Mouse (Mus musculus): ENCODE results near the gene Jazf1. TPM values are rescaled to one million over a fixed set of nuclear protein-coding genes. Genes with fewer than 3 reads are reported as not detected.
A peak's percentile ranks its signal among the peaks of the same experiment; 100 is the strongest.

Gene Jazf1
- polyA plus RNA-seq, 1 experiment from 2014 or later, result 3.4 TPM

DNA sequence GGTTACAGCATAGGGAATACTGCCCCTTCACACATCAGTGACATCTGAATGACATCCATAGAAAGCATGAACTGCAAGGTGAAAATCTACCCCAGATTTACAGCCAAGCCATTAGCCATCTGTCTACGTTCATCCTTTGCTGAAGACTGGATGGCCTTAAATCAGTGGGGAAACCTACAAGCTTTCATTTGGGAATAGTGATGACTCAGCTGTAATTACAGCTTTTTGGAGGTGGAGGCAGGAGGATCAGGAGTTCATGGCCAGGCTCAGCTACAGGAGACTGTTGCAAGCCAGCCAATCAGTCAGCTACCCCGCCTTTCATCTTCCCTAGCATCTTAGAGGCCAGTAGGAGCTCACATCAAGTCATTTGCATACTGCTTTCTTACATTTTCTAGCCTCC lies 153.5 kb downstream of the Jazf1 start:
- no peak overlapping the region for H3K4me3 ChIP-seq
- WGBS, result 81% methylated on average over 2 of the region's 2 CpGs
- no peak for DNase-seq (ENCODE audit: low spot score)

DNA sequence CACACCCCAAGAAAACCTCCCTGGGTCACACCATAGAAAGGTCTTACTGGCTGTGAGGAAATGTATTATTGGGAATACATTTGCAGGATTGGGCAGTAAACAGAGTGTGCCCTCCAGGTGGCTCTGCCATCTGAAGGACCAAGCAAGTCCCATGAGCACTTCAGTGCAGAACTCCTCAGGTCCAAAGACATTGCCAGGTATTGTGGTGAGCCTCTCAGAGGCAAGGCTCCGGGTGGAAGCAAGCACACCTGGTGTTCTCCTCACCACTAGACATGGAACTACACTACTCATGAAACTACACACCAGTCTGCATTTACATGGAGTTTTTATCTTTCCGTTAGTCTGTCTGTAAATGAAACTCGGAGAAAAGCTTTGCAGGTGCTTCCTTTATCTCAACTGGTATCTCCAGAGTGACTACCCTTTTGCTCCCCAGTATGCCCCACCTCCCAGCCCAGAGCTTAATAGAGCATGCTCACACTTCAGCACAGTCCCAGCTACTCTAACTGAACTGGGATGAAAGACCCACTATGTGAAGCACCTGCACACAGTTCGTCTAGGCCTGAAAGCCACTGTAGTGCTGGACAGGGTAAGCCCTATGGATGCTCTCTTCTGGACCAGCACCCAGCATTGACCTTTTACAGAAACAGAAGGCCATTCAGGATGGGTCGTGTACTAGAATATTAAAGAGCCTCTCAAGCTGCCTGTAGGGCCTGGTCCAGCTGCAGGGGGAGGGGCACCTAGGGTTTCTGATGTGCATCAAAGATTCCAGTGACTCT lies 156.1 kb downstream of the Jazf1 start:
- H3K9me3 ChIP-seq (replicated peaks), result no peaks in the 10 kb centered on the region
- H3K4me1 ChIP-seq, result peaks cover 7% of the 10 kb centered on the region; the same call in 1 of the 2 replicates
- H3K36me3 ChIP-seq, result no peaks in the 10 kb centered on the region
- whole genome bisulfite sequencing, result 80% methylated on average over 5 of the region's 5 CpGs
- no peak overlapping the region for H3K27ac ChIP-seq (replicated peaks)
- no peaks in the 10 kb centered on the region for H3K27me3 ChIP-seq (ENCODE audit: low read depth, poor library complexity, severe bottlenecking)
- DNase-seq (ENCODE audit: low spot score), result no peak
- no peak overlapping the region for H3K4me3 ChIP-seq

More for the DNA sequence above, 153.5 kb downstream of the Jazf1 start:
- no peaks in the 10 kb centered on the region for H3K27me3 ChIP-seq (ENCODE audit: low read depth, poor library complexity, severe bottlenecking)
- H3K27ac ChIP-seq (replicated peaks), result no peak overlapping the region
- H3K9me3 ChIP-seq (replicated peaks), result no peaks in the 10 kb centered on the region
- peaks cover 7% of the 10 kb centered on the region; the same call in 1 of the 2 replicates for H3K4me1 ChIP-seq
- H3K36me3 ChIP-seq, result no peaks in the 10 kb centered on the region

DNA sequence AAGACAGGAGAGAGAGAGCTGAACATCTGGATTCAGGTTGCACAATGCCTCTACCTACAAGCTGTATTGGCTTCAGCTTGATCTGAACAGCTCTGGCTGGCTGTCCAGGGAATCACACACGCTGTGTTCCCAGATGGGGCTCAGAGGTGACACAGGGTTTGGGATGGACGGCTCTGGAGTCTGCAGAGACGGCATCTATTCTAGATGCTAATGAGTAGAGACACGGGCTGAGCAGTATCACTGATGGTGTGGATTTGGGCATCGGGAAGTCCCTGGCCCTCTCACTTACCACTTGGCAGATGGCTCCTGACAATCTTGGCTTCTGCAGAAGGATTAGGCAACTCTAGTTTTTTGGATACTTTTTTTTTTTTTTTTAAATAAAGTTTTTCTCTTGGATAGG lies 161.6 kb downstream of the Jazf1 start:
- Histone ChIP-seq H3K4me3 (no peak overlapping the region), H3K9me3 (replicated peaks) (no peaks in the 10 kb centered on the region), H3K4me1 (no peaks in the 10 kb centered on the region), H3K27me3 (ENCODE audit: low read depth, poor library complexity, severe bottlenecking) (no peaks in the 10 kb centered on the region), H3K27ac (replicated peaks) (no peak overlapping the region), H3K36me3 (no peaks in the 10 kb centered on the region)
- no peak for DNase-seq (ENCODE audit: low spot score)
- 83% methylated on average over 5 of the region's 5 CpGs for WGBS

DNA sequence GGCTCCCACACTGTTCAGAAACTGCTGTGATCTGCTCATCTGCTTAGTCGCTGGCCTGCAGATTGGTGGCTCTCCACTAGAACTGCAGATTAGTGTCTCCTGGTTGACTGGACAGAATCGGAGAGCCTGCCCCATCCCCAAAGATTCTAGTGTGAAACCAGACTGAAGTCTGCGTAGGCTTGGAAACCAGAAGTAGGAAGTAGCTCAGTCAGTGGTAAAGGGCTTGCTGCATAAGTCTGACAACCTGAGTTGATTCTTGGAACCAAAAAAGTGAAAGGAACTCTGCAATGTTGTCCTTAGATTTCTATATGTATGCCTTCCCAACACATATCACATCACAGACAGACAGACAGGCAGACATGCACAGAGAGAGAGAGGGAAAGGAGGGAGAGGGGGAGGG lies 163.3 kb downstream of the Jazf1 start:
- Histone ChIP-seq H3K27me3 (ENCODE audit: low read depth, poor library complexity, severe bottlenecking) (no peaks in the 10 kb centered on the region), H3K36me3 (no peaks in the 10 kb centered on the region), H3K27ac (replicated peaks) (no peak overlapping the region), H3K4me1 (no peaks in the 10 kb centered on the region), H3K4me3 (no peak overlapping the region), H3K9me3 (replicated peaks) (no peaks in the 10 kb centered on the region)
- WGBS, result 82% methylated on average over 3 of the region's 3 CpGs
- no peak for DNase-seq (ENCODE audit: low spot score)

DNA sequence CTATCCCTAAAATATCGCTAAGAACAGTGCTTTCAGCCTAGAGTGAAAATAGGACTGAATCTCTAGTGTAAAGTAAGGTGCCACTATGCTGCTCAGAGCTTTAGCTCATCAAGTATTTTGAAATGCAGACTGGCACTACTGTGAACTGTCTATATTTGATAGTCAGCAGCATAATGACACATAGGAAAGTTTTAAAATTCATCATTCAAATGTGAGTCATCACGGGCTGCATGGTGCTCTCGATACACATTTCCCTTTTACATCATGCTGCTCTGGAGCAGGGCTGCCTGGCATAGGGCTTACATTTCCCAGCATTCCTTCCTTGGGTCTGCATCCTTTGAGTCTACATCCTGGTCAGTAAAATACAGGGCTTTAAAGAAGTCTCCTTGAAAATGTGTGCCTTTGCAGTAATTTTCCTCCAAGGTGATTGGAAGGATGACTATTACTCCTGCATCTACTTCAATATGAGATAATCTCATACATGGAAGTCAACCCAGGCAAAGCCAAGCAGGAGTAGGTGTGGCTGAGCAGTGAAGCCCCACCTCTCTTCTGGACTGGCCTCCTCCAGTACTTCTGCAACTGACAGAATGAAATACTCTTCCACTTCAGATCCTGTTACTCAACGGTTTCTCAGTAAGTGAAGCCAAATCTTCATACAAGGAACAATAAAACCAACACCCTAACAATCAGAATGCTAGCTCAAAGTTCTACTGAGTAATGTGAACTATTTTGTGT lies 165.0 kb downstream of the Jazf1 start:
- DNase-seq (ENCODE audit: low spot score), result no peak
- H3K4me1 ChIP-seq, result no peaks in the 10 kb centered on the region
- 87% methylated on average over 4 of the region's 4 CpGs for WGBS
- H3K27me3 ChIP-seq (ENCODE audit: low read depth, poor library complexity, severe bottlenecking), result no peaks in the 10 kb centered on the region
- H3K4me3 ChIP-seq, result no peak overlapping the region
- H3K36me3 ChIP-seq, result no peaks in the 10 kb centered on the region
- H3K27ac ChIP-seq (replicated peaks), result no peak overlapping the region
- H3K9me3 ChIP-seq (replicated peaks), result no peaks in the 10 kb centered on the region

- DNase-seq (ENCODE audit: low spot score), result no peak
- Histone ChIP-seq H3K9me3 (replicated peaks) (no peaks in the 10 kb centered on the region), H3K27me3 (ENCODE audit: low read depth, poor library complexity, severe bottlenecking) (no peaks in the 10 kb centered on the region), H3K4me1 (no peaks in the 10 kb centered on the region), H3K36me3 (no peaks in the 10 kb centered on the region), H3K4me3 (no peak overlapping the region), H3K27ac (replicated peaks) (no peak overlapping the region)
- 87% methylated on average over 3 of the region's 3 CpGs for WGBS
Observed at GRCm38 (mm10) chr6:52899574-52900245, 168.7 kb downstream of the Jazf1 start.

GRCm38 (mm10) chr6:52895075-52895474 lies 173.4 kb downstream of the Jazf1 start:
- H3K4me1 ChIP-seq, result peaks cover 15% of the 10 kb centered on the region
- H3K27me3 ChIP-seq (ENCODE audit: low read depth, poor library complexity, severe bottlenecking), result no peaks in the 10 kb centered on the region
- no peaks in the 10 kb centered on the region for H3K36me3 ChIP-seq
- H3K4me3 ChIP-seq, result no peak overlapping the region
- H3K27ac ChIP-seq (replicated peaks), result no peak overlapping the region
- no peak for DNase-seq (ENCODE audit: low spot score)
- H3K9me3 ChIP-seq (replicated peaks), result no peaks in the 10 kb centered on the region
- WGBS, result 90% methylated on average over 4 of the region's 4 CpGs

- Histone ChIP-seq H3K4me1 (peaks cover 15% of the 10 kb centered on the region), H3K27ac (replicated peaks) (0 out of 2 replicates have a peak overlapping the region, but pooled peaks have one; percentile 20), H3K36me3 (no peaks in the 10 kb centered on the region), H3K9me3 (replicated peaks) (no peaks in the 10 kb centered on the region), H3K4me3 (no peak overlapping the region), H3K27me3 (ENCODE audit: low read depth, poor library complexity, severe bottlenecking) (no peaks in the 10 kb centered on the region)
- DNase-seq (ENCODE audit: low spot score), result no peak
- WGBS, result 81% methylated on average over 13 of the region's 13 CpGs
Observed at GRCm38 (mm10) chr6:52894501-52894823, 174.0 kb downstream of the Jazf1 start.

DNA sequence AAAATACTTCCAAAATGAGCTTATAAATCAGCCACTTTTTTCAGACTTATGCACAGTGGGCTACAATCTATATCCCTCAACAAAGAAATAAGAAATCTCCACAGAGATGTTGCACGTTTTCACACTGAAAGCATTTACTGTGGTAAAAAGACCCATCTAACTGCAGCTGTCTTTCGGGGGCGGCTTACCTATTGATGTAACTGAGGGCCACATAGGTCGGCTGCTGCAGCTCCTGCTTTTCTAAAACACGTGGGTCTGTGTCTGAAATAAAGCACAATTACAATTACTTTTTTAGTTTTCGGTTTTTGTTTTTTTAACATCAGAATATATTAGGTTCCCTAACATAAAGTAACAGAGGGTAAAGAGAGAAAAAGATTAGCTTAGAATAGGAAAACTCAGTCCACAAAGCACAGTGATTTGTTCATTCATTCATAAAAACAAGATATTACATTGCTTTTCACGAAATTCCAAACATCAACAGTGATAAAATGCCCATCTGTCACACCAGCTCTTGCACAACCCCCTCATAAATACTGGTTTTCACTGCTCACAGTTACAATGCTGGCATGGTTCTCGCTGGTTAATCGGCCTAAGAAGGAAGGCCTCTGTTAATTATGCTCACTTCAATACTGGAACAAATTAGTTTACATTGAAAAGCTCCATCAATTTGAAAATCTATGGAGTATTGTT lies 174.5 kb downstream of the Jazf1 start:
- no peak for DNase-seq (ENCODE audit: low spot score)
- Histone ChIP-seq H3K4me1 (peaks cover 15% of the 10 kb centered on the region), H3K36me3 (no peaks in the 10 kb centered on the region), H3K27me3 (ENCODE audit: low read depth, poor library complexity, severe bottlenecking) (no peaks in the 10 kb centered on the region), H3K4me3 (no peak overlapping the region), H3K9me3 (replicated peaks) (no peaks in the 10 kb centered on the region), H3K27ac (replicated peaks) (no peak overlapping the region)
- WGBS, result 71% methylated on average over 9 of the region's 9 CpGs

GRCm38 (mm10) chr6:52892978-52893377 lies 175.5 kb downstream of the Jazf1 start:
- 90% methylated on average over 3 of the region's 3 CpGs for WGBS
- no peaks in the 10 kb centered on the region for H3K27me3 ChIP-seq (ENCODE audit: low read depth, poor library complexity, severe bottlenecking)

DNA sequence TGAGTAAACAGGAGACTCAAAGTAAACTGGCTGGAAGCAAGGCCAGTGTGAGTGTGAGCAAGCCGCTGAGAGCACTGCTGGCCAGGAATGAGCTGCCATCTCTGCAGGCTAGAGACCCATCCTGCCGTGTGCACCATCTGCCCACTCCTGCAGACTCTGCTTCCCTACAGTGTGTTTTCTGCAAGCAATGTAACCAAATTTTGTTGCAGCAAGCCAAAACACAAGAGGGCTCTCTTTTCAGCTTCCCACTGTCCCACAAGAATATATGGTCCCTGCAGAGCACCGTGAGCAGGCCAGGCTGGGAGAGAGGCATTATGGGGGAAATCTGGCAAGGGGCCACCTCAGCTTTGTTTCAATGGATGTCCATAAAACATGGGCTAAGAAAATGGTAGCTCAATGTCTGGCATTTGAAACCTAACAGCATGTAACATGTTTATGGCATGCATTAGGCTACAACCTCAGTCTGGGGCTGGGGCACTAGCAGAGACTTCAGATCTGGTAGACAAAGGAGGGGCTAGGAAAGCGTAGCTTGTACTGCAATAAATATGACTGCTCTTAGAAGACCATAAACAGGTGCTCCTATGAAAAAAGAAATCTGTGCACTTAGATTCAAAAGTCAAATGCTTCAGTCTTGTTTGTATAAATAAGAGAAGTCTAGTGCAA lies 180.8 kb downstream of the Jazf1 start:
- no peak overlapping the region for H3K27ac ChIP-seq (replicated peaks)
- DNase-seq (ENCODE audit: low spot score), result no peak
- no peaks in the 10 kb centered on the region for H3K9me3 ChIP-seq (replicated peaks)
- H3K27me3 ChIP-seq (ENCODE audit: low read depth, poor library complexity, severe bottlenecking), result no peaks in the 10 kb centered on the region
- no peak overlapping the region for H3K4me3 ChIP-seq
- H3K4me1 ChIP-seq, result peaks cover 4% of the 10 kb centered on the region; the same call in 1 of the 2 replicates
- WGBS, result 82% methylated on average over 4 of the region's 4 CpGs
- H3K36me3 ChIP-seq, result no peaks in the 10 kb centered on the region

More at GRCm38 (mm10) chr6:52892978-52893377, 175.5 kb downstream of the Jazf1 start:
- no peak overlapping the region for H3K27ac ChIP-seq (replicated peaks)
- no peaks in the 10 kb centered on the region for H3K9me3 ChIP-seq (replicated peaks)
- peaks cover 15% of the 10 kb centered on the region for H3K4me1 ChIP-seq
- no peaks in the 10 kb centered on the region for H3K36me3 ChIP-seq
- H3K4me3 ChIP-seq, result no peak overlapping the region
- no peak for DNase-seq (ENCODE audit: low spot score)

- Histone ChIP-seq H3K4me1 (no peaks in the 10 kb centered on the region), H3K27ac (replicated peaks) (no peak overlapping the region), H3K27me3 (ENCODE audit: low read depth, poor library complexity, severe bottlenecking) (no peaks in the 10 kb centered on the region), H3K9me3 (replicated peaks) (no peaks in the 10 kb centered on the region), H3K4me3 (no peak overlapping the region), H3K36me3 (no peaks in the 10 kb centered on the region)
- no peak for DNase-seq (ENCODE audit: low spot score)
- WGBS, result 76% methylated on average over 2 of the region's 2 CpGs
Observed at GRCm38 (mm10) chr6:52883773-52884172, 184.7 kb downstream of the Jazf1 start.

Measured in midbrain, embryonic 10.5 days (tissue).